Mouse (Mus musculus): ENCODE results near the gene Phxr2. TPM values are rescaled to one million over a fixed set of nuclear protein-coding genes. Genes with fewer than 3 reads are reported as not detected.

The Phxr2 gene
- polyA plus RNA-seq, 1 experiment from 2014 or later, result not detected

DNA sequence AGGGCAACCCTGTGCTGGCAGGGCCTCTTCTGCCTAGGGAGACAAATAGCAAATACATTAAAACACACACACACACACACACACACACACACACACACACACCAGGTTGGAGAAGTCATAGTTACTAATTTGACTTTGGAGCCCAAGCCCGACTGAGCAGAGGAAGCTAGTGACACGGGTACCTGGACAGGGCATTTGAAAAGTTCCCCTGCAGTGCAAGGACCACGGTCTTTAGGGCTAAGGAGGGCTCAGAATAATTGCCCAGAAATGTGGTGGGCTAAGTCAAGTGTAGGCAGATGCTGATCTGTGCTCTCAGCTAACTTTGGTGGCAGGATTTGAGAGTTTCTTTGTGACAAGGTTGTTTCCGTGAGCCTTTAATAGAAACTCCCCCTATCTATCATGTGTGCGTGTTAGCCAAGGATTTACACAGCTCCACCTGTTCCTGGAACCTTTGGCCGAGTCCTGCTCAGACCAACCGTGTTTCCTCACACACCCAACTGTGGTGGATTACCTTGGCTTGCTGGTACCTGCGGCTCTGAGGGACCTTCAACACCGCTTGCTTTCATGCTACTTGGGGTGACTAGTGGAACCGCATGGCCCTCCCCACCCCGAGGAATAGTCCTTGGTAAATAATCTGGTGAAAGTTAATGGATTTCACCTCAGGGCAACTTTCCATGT, 6.6 kb upstream of the Phxr2 start:
- WGBS, result 90% methylated on average over 11 of the region's 11 CpGs

DNA sequence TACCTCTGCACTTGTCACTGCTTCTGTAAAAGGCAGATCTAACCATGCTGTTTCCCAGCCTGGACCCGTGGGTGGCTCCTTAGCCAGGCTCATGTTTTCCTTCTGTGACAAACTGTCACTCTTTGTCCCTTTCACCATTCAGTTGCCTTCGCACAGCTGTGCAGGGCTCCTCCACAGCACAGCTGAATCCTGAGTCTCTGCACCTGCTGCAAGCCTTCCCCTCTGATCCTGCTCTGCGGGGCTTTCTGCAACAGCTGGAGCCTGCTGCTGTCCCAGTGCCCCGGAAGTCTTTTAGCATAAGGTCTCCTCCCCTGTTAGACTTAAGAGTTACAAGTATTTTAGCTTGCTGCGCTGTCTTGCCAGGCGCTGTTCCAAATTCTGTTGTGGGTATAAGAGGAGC, 6.1 kb upstream of the Phxr2 start:
- no peak overlapping the region for H3K9ac ChIP-seq
- no peak overlapping the region for H3K4me2 ChIP-seq
- no peak overlapping the region for H3K4me3 ChIP-seq
- H3K27ac ChIP-seq (ENCODE audit: poor library complexity, severe bottlenecking), result no peak overlapping the region
- WGBS, result 81% methylated on average over 6 of the region's 6 CpGs
- H3K4me1 ChIP-seq (replicated peaks), result peaks cover 10% of the 10 kb centered on the region
- ATAC-seq (ENCODE audit: insufficient number of reproducible peaks, low FRiP score), result no peak
- no peaks in the 10 kb centered on the region for H3K9me3 ChIP-seq (replicated peaks)
- H3K36me3 ChIP-seq, result peaks cover 9% of the 10 kb centered on the region; the same call in 1 of the 2 replicates
- no peaks in the 10 kb centered on the region for H3K27me3 ChIP-seq (replicated peaks)

More for the DNA sequence above, 6.6 kb upstream of the Phxr2 start:
- Histone ChIP-seq H3K27me3 (replicated peaks) (no peaks in the 10 kb centered on the region), H3K4me3 (no peak overlapping the region), H3K36me3 (peaks cover 9% of the 10 kb centered on the region; the same call in 1 of the 2 replicates), H3K4me2 (no peak overlapping the region), H3K9me3 (replicated peaks) (no peaks in the 10 kb centered on the region), H3K27ac (ENCODE audit: poor library complexity, severe bottlenecking) (no peak overlapping the region), H3K9ac (no peak overlapping the region), H3K4me1 (replicated peaks) (peaks cover 10% of the 10 kb centered on the region)
- ATAC-seq (ENCODE audit: insufficient number of reproducible peaks, low FRiP score), result no peak

DNA sequence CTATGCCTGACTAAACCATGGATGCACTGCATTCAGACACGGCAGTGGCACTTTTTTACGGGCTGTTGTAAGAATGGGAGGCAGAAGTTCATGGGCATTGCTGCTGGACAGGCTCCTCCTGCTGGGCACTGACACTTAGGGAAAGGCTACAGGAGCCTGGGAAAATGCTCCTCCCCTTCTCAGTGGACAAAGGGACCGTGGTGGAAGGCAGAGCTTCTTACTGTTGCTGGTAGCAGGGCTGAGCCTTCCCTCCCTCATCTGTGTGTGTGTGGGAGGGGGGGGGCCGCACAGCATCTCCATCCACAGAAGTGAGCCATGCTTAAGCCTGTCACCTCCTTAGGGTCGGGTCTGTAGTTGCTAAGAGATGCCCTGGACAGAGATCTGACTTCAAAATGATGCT, 5.2 kb upstream of the Phxr2 start:
- no peak for ATAC-seq (ENCODE audit: insufficient number of reproducible peaks, low FRiP score)
- H3K9ac ChIP-seq, result no peak overlapping the region
- no peak overlapping the region for H3K27ac ChIP-seq (ENCODE audit: poor library complexity, severe bottlenecking)
- no peaks in the 10 kb centered on the region for H3K27me3 ChIP-seq (replicated peaks)
- H3K4me2 ChIP-seq, result no peak overlapping the region
- 58% methylated on average over 5 of the region's 5 CpGs for WGBS
- peaks cover 13% of the 10 kb centered on the region for H3K36me3 ChIP-seq
- no peaks in the 10 kb centered on the region for H3K9me3 ChIP-seq (replicated peaks)
- no peak overlapping the region for H3K4me3 ChIP-seq
- peaks cover 6% of the 10 kb centered on the region for H3K4me1 ChIP-seq (replicated peaks)

DNA sequence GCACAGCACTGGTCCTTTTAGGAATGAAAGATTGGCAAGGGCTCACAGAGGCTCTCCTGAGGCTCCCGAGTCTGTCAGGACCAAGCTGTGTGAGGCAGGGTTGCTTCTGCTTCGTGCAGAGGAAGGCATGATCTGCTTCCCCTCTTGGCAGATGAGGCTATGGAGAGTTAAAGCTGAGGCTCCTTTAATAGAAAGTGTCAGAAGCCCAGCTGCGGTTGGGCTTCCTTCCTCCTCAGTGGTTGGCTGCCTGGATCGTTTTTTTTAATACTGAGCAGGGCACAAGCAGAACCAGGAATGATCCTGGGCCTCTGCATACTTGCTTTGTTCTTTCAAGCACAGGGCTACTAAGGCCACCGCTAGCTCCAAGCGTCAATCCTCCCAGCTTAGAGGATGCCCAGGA, 4.5 kb upstream of the Phxr2 start:
- Histone ChIP-seq H3K36me3 (peaks cover 13% of the 10 kb centered on the region), H3K27ac (ENCODE audit: poor library complexity, severe bottlenecking) (no peak overlapping the region), H3K9ac (no peak overlapping the region), H3K4me2 (no peak overlapping the region), H3K27me3 (replicated peaks) (no peaks in the 10 kb centered on the region), H3K9me3 (replicated peaks) (no peaks in the 10 kb centered on the region), H3K4me1 (replicated peaks) (peaks cover 5% of the 10 kb centered on the region), H3K4me3 (no peak overlapping the region)
- ATAC-seq (ENCODE audit: insufficient number of reproducible peaks, low FRiP score), result no peak
- WGBS, result 27% methylated on average over 6 of the region's 6 CpGs

DNA sequence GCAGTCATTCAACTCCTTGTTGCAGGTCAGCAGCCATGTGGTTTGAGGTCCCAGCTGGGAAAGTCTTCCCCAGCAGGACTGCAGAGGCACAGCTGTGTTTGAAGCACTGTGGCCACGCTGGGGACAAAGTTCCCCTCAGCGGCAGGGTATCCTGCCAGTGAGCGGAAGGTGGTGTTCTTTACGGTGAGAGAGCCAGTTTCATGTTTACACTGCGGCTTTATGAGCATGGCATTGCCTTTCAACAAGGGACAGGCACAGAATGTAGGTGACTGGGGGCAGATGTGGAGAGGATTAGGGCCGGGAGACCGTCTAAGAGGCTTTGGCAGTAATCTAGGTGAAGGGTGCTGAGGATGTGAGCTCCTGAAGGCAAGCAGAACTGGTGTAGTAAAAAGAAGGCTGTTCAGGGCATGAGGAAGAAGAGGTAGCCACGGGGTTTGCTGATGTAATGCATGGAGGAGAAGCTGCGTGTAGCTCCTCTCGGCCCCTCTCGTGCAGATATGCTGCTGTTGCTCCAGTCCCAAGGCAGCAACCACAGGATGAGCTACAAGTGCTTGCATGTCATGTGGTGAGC, 1.7 kb upstream of the Phxr2 start:
- 77% methylated on average over 11 of the region's 11 CpGs for WGBS
- H3K9ac ChIP-seq, result no peak overlapping the region
- no peak overlapping the region for H3K4me2 ChIP-seq
- no peak overlapping the region for H3K27ac ChIP-seq (ENCODE audit: poor library complexity, severe bottlenecking)
- ATAC-seq (ENCODE audit: insufficient number of reproducible peaks, low FRiP score), result no peak
- peaks cover 7% of the 10 kb centered on the region for H3K36me3 ChIP-seq
- no peak overlapping the region for H3K4me3 ChIP-seq
- no peaks in the 10 kb centered on the region for H3K9me3 ChIP-seq (replicated peaks)
- H3K4me1 ChIP-seq (replicated peaks), result peaks cover 5% of the 10 kb centered on the region
- H3K27me3 ChIP-seq (replicated peaks), result no peaks in the 10 kb centered on the region

DNA sequence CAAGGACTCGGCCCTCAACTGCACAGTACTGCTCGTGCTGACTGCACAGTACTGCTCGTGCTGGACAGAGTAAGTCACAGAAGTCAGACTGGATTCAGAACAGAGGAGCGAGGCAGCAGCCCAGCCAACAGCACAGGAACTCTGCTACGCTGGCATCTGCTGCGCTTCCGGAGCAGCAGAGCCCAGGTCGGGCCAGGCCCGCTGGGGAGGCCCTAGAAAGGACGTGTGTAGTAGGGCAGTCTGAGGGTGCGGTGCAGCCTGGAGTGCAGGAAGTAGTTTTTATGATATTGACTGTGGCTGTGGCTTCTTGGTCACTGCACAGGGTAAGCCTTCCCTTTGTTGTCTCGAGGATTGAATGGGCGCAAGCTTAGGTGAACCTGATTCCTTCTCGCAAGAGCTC, 829 bp upstream of the Phxr2 start:
- peaks cover 5% of the 10 kb centered on the region for H3K4me1 ChIP-seq (replicated peaks)
- H3K9me3 ChIP-seq (replicated peaks), result no peaks in the 10 kb centered on the region
- WGBS, result 85% methylated on average over 14 of the region's 14 CpGs
- ATAC-seq (ENCODE audit: insufficient number of reproducible peaks, low FRiP score), result no peak; the same call in 1 of the 2 replicates
- H3K27me3 ChIP-seq (replicated peaks), result no peaks in the 10 kb centered on the region
- H3K4me2 ChIP-seq, result no peak overlapping the region
- H3K27ac ChIP-seq (ENCODE audit: poor library complexity, severe bottlenecking), result no peak overlapping the region
- no peak overlapping the region for H3K4me3 ChIP-seq
- no peak overlapping the region for H3K9ac ChIP-seq
- peaks cover 6% of the 10 kb centered on the region for H3K36me3 ChIP-seq

DNA sequence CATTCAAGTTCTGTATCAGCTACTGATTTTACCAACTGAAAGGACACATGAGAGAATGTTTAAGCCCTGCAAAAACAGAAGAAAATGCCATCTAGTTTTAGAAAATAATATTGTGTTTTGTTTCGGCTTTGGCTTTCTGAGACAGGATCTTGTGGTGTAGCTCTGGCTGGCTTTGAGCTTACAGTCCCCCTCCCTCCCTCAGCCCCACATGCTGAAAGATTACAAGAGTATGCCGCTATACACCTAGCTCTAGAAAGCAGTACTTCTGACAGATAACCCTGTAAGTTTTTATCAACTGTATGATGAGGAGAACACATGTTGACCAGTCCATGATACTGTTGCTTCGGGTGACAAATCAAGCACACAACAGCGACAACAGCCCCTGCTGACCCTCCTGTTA, 6.7 kb downstream of the Phxr2 start:
- Histone ChIP-seq H3K9me3 (replicated peaks) (no peaks in the 10 kb centered on the region), H3K27ac (ENCODE audit: poor library complexity, severe bottlenecking) (no peak overlapping the region), H3K9ac (no peak overlapping the region), H3K36me3 (no peaks in the 10 kb centered on the region), H3K4me1 (replicated peaks) (peaks cover 27% of the 10 kb centered on the region), H3K4me3 (no peak overlapping the region), H3K4me2 (no peak overlapping the region), H3K27me3 (replicated peaks) (no peaks in the 10 kb centered on the region)
- ATAC-seq (ENCODE audit: insufficient number of reproducible peaks, low FRiP score), result no peak
- WGBS, result 61% methylated on average over 4 of the region's 4 CpGs

DNA sequence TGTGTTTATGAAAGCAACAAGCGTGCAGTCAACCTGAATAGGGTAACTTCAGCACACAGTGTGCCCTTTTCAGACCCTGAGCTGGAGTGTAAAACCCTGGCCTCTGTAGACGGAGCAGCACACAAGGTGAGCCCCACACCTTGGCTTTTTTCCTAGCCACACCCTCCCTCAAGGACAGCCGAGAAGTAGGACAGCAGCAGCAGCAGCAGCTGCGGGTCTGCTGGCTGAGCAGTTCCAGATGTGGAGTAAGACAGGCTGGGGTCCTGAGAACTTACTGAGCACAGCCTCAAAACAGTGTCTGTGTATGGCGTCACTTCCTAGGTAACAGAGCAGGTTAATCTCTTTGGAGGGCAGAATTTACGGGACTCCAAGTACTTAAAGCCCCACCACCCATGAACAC, 7.4 kb downstream of the Phxr2 start:
- 49% methylated on average over 6 of the region's 6 CpGs for WGBS
- ATAC-seq (ENCODE audit: insufficient number of reproducible peaks, low FRiP score), result no peak
- no peaks in the 10 kb centered on the region for H3K36me3 ChIP-seq
- H3K4me3 ChIP-seq, result no peak overlapping the region
- peaks cover 27% of the 10 kb centered on the region for H3K4me1 ChIP-seq (replicated peaks)
- H3K9me3 ChIP-seq (replicated peaks), result no peaks in the 10 kb centered on the region
- no peak overlapping the region for H3K27ac ChIP-seq (ENCODE audit: poor library complexity, severe bottlenecking)
- no peak overlapping the region for H3K4me2 ChIP-seq
- no peak overlapping the region for H3K9ac ChIP-seq
- H3K27me3 ChIP-seq (replicated peaks), result no peaks in the 10 kb centered on the region

DNA sequence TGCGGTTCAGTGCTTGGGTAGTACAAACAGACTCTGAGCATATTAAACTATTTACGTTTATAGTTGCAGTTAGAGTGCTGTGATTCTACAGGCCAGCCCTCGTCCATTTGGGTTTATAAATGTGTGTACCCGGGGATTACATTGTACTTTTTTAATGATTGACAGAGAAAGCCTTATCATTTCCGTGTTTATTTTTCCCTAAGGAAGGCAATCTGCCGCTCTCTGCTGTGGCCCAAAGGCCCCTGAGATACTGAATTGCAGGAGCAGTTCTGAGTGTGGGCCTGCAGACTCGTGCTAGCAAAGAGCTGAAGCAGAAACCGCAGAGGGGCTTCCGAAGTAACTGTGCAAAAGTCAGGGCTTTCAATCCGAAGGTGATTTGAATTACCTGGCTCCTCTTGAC, 8.2 kb downstream of the Phxr2 start:
- H3K9ac ChIP-seq, result no peak overlapping the region
- WGBS, result 58% methylated on average over 10 of the region's 10 CpGs
- H3K27ac ChIP-seq (ENCODE audit: poor library complexity, severe bottlenecking), result no peak overlapping the region
- no peak for ATAC-seq (ENCODE audit: insufficient number of reproducible peaks, low FRiP score)
- H3K9me3 ChIP-seq (replicated peaks), result no peaks in the 10 kb centered on the region
- peaks cover 30% of the 10 kb centered on the region for H3K4me1 ChIP-seq (replicated peaks)
- H3K4me3 ChIP-seq, result no peak overlapping the region
- no peak overlapping the region for H3K4me2 ChIP-seq
- no peaks in the 10 kb centered on the region for H3K27me3 ChIP-seq (replicated peaks)
- H3K36me3 ChIP-seq, result no peaks in the 10 kb centered on the region

DNA sequence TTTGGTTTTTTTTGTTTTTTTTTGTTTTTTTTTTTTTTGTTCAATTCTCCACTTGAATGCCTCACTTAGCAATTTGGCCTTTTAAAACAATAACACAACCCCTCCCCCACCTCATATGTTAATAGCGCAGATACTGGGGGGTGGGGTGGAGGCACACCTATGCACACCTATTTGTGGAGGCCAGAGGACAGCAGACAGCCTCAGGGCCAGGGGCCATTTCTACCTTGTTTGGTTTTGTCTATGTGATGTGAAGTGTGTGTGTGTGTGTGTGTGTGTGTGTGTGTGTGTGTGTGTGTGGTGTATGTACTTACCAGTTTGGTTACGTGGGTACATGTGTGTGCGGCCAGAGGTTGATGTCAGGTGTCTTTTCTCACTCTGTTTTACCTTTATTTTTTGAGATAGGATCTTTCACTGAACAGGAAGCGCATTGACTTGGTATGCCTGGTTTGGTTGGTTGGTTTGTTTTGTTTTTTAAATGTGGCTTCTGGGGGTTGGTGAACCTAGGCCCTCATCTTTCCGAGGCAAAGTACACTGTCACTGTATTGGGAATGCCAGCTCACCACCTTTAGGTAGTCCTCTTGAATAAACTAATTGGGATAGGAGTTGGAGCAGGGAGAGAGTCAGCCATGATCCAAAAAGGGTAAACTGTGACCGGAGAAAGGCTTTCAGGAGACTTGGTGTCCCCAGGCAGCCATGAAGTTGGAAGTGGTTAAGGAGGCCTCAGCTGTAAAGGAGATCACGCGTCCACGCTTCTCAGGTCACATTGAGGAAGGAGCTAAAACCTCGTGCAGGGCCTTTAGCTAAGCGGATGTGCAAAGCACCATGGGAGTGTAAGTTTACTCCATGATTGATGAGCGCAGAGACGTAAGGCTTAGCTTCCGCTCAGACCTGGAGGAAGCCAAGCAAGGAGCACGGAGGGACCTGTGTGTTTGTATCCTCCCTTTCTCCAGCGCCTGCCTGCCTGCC, 9.2 kb downstream of the Phxr2 start:
- H3K4me2 ChIP-seq, result no peak overlapping the region
- no peak overlapping the region for H3K9ac ChIP-seq
- 87% methylated on average over 16 of the region's 16 CpGs for WGBS
- no peaks in the 10 kb centered on the region for H3K36me3 ChIP-seq
- no peak for ATAC-seq (ENCODE audit: insufficient number of reproducible peaks, low FRiP score)
- no peak overlapping the region for H3K4me3 ChIP-seq
- peaks cover 30% of the 10 kb centered on the region for H3K4me1 ChIP-seq (replicated peaks)
- no peak overlapping the region for H3K27ac ChIP-seq (ENCODE audit: poor library complexity, severe bottlenecking)
- H3K27me3 ChIP-seq (replicated peaks), result no peaks in the 10 kb centered on the region
- H3K9me3 ChIP-seq (replicated peaks), result no peaks in the 10 kb centered on the region

DNA sequence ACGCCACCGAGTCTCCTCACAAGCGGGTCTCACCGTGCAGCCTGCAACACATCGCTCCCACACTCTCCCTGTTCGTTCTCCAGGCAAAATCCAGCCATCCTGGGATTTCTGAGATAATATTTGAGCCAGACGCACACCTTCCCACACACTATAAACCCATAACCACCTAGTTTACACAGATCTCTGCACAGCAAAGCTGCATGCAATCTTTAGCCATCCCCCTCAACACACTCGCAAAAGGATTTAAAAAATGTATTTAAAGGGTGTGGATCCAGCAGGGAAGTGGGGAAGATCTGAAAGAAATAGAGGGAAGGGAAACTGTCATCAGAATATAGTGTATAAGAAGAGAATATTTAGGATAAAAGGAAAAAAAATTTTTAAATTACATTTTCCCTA, 9.9 kb downstream of the Phxr2 start:
- Histone ChIP-seq H3K9me3 (replicated peaks) (no peaks in the 10 kb centered on the region), H3K4me1 (replicated peaks) (peaks cover 30% of the 10 kb centered on the region), H3K9ac (peak overlapping the region; percentile 37; the same call in 1 of the 2 replicates), H3K36me3 (0 out of 2 replicates have a peak, but pooled peaks cover under 1% of the 10 kb centered on the region), H3K4me2 (peak overlapping the region; percentile 70), H3K27ac (ENCODE audit: poor library complexity, severe bottlenecking) (no peak overlapping the region), H3K4me3 (peak overlapping the region; percentile 25), H3K27me3 (replicated peaks) (no peaks in the 10 kb centered on the region)
- ATAC-seq (ENCODE audit: insufficient number of reproducible peaks, low FRiP score), result no peak
- 29% methylated on average over 8 of the region's 8 CpGs for WGBS
